Mouse (Mus musculus): ENCODE results near the gene Cbln3.

- TF ChIP-seq CTCF (IDR thresholded peaks at IDR 0.05; ENCODE audit: control insufficient read depth, insufficient read depth, insufficient read length) (no peak), MAX (IDR thresholded peaks at IDR 0.05) (peak; percentile 23), USF1 (IDR thresholded peaks at IDR 0.05; ENCODE audit: low read depth) (no peak), MYOD1 (IDR thresholded peaks at IDR 0.05; ENCODE audit: control insufficient read depth, insufficient read length, low read depth) (no peak), MYOG (IDR thresholded peaks at IDR 0.05; ENCODE audit: control insufficient read depth, extremely low read depth, insufficient read length) (no peak), FOSL1 (IDR thresholded peaks at IDR 0.05; ENCODE audit: insufficient read depth, low read length, poor library complexity, severe bottlenecking) (no peak), CEBPB (IDR thresholded peaks at IDR 0.05; ENCODE audit: low read depth) (no peak)
Observed at GRCm38 (mm10) chr14:55884713-55885113, 521 bp upstream of the Cbln3 start, which contains the start of gene Khnyn.

Data from C2C12 (cell line).